Mouse (Mus musculus) heart, adult 2 months (tissue): ENCODE measurements around the gene Ncan. TPM values are rescaled to one million over a fixed set of nuclear protein-coding genes. Genes with fewer than 3 reads are reported as not detected.

Experiments used
- DNase-seq, 2 experiments: peaks; one replicate each; pipeline ENCODE4 v3.0.0; 2021
- H3K27ac ChIP-seq: fragments of 200-600 bp; 2 replicates; pipeline ENCODE4 v1.8.1; 2022
- H3K27me3 ChIP-seq: fragments of 200-500 bp; 2 replicates; pipeline ENCODE4 v1.6.1; 2012; ENCODE audit warnings: mild to moderate bottlenecking, low read length, inconsistent platforms, mixed read lengths; ENCODE audit not compliant: control insufficient read depth, insufficient read depth
- H3K36me3 ChIP-seq: fragments of 200-500 bp; 2 replicates; pipeline ENCODE4 v1.6.1; 2012; ENCODE audit warnings: low read length, inconsistent platforms; ENCODE audit not compliant: control insufficient read depth, insufficient read depth
- H3K4me1 ChIP-seq: fragments of 200-500 bp; 2 replicates; pipeline ENCODE4 v1.6.1; 2011; ENCODE audit warnings: low read length; ENCODE audit not compliant: control insufficient read depth, insufficient read depth
- H3K4me3 ChIP-seq: fragments of 200-600 bp; 2 replicates; pipeline ENCODE4 v1.8.1; 2022
- H3K79me2 ChIP-seq: fragments of 200-500 bp; replicated peaks from 2 replicates; pipeline ENCODE4 v1.6.1; 2012; ENCODE audit warnings: mild to moderate bottlenecking, inconsistent platforms, low read length, moderate library complexity, mixed read lengths; ENCODE audit not compliant: control insufficient read depth, insufficient read depth
- H3K9ac ChIP-seq: fragments of 200-500 bp; 2 replicates; pipeline ENCODE4 v1.6.1; 2012; ENCODE audit warnings: low read depth, mild to moderate bottlenecking, control low read depth, inconsistent platforms, low read length, mixed read lengths
- CTCF ChIP-seq: fragments of 200-600 bp; IDR thresholded peaks from 2 replicates; pipeline ENCODE4 v1.8.1; 2022; ENCODE audit warnings: antibody characterized with exemption, mild to moderate bottlenecking, moderate library complexity
- EP300 ChIP-seq: fragments of 200-500 bp; IDR thresholded peaks from 2 replicates; pipeline ENCODE4 v1.6.1; 2011; ENCODE audit warnings: low read depth, low read length, control low read depth; ENCODE audit not compliant: insufficient read depth
- POLR2A ChIP-seq: fragments of 200-500 bp; IDR thresholded peaks from 2 replicates; pipeline ENCODE4 v1.6.1; 2011; ENCODE audit warnings: mild to moderate bottlenecking, low read depth, low read length, control low read depth; ENCODE audit not compliant: insufficient read depth
- WGBS: fragments of 180-500 bp; shearing (Covaris S2); methylation state at CpG from one replicate; pipeline ENCODE4 v1.1.7; 2018; 5-methylcytosine and 5-hydroxymethylcytosine counted together
- intact Hi-C: fragments of 180-260 bp; cut with DNase I; formaldehyde crosslinking; loops from one replicate; pipeline ENCODE4 v1.15.1; 2025
- polyA plus RNA-seq: library from polyadenylated mRNA; depleted of rRNA; stranded (reverse); fragments of >200 nt; gene quantifications from 2 replicates; pipeline ENCODE4 v1.2.3, GENCODE M21; 2012
- total RNA-seq, 2 experiments: library from RNA; stranded (reverse); gene quantifications; 2 replicates each; pipeline ENCODE4 v1.2.3; 2021

The Ncan gene
- total and polyA plus RNA-seq, 3 experiments, result 0.02 to 0.08 TPM; not detected in 1

DNA sequence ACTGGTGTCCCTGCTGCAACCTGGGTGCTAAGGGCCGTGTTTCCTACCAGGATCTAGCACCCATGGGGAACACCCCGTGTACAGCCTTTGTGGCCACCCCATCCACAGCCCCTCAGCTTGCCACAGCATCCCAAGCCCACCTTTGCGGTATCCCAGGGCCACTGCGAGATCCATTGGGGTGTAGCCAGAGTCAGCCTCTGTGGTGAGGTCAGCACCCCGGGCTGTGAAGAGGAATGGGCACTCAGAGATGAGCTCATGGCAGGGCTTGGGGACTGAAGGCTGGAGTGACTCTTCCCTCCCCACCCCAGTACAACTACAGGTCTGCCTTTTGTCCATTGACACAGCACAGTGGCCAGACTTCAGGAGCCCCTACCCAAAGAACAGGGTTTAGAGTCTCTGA lies 13.4 kb upstream of the Ncan start:
- 88% methylated on average over 5 of the region's 5 CpGs for WGBS

DNA sequence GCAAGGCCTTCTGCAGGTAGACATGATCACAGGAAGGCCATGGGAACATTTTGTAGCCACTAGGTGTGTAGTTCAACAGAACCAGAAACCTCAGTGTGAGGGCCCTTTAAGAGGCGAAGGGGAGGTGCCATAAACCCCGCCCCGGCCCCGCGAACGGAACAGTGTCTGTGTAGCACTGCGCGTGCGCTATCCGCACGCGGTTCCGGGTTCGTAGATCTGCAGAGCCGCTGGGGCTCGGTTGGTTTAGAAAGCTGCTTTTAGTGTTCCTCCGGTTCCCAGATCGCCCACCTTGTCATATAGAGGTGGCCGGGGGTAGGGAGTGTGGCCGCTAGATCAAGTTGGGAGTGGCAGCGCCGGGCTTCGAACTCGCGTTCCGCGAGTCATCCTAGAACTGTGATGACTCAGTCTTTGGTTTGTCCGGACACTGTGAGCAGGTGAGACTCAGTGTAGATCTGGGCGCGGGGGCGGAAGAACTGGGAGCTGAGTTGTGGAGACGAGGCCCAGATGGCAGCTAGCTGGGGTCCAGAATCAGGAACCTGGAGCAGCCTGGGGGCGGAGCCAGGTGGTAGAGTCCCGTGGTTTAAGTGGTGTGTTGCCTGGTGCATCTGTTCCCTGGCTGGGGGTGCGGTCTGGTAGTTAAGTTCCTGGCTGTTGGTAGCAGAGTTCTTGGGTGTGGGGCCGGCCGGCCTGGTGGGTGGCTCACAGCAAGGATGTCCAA lies 10.7 kb upstream of the Ncan start, which contains the start of gene Nr2c2ap:
Gene Nr2c2ap (plus strand): TSS at position 168 of the 718 bp plus-strand sequence.
- peak; percentile 30 for TF ChIP-seq CTCF
- TF ChIP-seq POLR2A, result peak; percentile 74
- TF ChIP-seq EP300, result 0 out of 2 replicates have a peak, but pooled peaks have one; percentile 38
- H3K4me3 ChIP-seq, result peak within 1 kb of the TSS; percentile 89
- no peaks in the 10 kb centered on the region for H3K79me2 ChIP-seq
- 2% methylated on average over 37 of the region's 37 CpGs for WGBS
- no peaks in the 10 kb centered on the region for H3K27me3 ChIP-seq
- H3K36me3 ChIP-seq, result no peaks in the 10 kb centered on the region
- intact Hi-C loops, result loop anchor here (1.0 to 5.0 kb wide), 2 partner anchors 8 to 134 kb away; partner anchors contain the start of genes Borcs8, Gatad2a, Mef2b and Rfxank
- peak; percentile 89 for DNase-seq
- H3K4me1 ChIP-seq, result peaks cover 9% of the 10 kb centered on the region
- H3K9ac ChIP-seq, result peak within 1 kb of the TSS; percentile 55
- peak within 1 kb of the TSS; percentile 72 for H3K27ac ChIP-seq

More for the DNA sequence above, 13.4 kb upstream of the Ncan start:
- Histone ChIP-seq H3K27ac (no peak overlapping the region), H3K36me3 (no peaks in the 10 kb centered on the region), H3K4me3 (no peak overlapping the region), H3K27me3 (no peaks in the 10 kb centered on the region), H3K9ac (no peak overlapping the region), H3K4me1 (peaks cover 11% of the 10 kb centered on the region), H3K79me2 (no peaks in the 10 kb centered on the region)
- TF ChIP-seq POLR2A (no peak), EP300 (no peak), CTCF (no peak)
- no peak for DNase-seq
- intact Hi-C loops, result loop anchor here (5.0 kb wide), 1 partner anchor 137 kb away; the partner anchor contains the start of gene Gatad2a

DNA sequence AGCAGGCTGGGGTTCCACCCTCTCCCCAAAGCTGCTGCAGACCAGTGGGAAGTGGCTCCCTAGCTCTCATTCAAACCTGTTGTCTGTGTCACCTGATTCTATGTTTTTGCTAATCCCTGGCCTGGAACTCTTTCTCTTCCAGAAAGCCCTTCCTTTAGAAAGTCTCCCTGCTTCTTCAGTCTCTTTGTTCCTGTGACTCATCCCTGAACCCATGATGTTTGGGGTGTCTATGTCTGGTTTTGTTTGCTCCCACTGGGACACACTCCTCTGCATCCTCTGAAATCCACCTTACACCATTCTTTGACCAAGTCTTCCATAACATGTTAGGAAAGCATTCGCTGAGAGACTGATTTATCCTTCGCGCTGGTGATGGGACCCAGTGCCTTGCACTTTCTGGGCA lies 9.4 kb upstream of the Ncan start:
- Histone ChIP-seq H3K9ac (no peak overlapping the region), H3K27ac (peak overlapping the region; percentile 68), H3K79me2 (no peaks in the 10 kb centered on the region), H3K36me3 (no peaks in the 10 kb centered on the region), H3K4me1 (peaks cover 9% of the 10 kb centered on the region), H3K4me3 (no peak overlapping the region), H3K27me3 (no peaks in the 10 kb centered on the region)
- WGBS, result 88% methylated on average over 3 of the region's 3 CpGs
- intact Hi-C loops, result loop anchor here (5.0 kb wide), 1 partner anchor 133 kb away; the partner anchor contains the start of gene Gatad2a
- no peak for DNase-seq
- TF ChIP-seq POLR2A (no peak), CTCF (no peak), EP300 (no peak)

DNA sequence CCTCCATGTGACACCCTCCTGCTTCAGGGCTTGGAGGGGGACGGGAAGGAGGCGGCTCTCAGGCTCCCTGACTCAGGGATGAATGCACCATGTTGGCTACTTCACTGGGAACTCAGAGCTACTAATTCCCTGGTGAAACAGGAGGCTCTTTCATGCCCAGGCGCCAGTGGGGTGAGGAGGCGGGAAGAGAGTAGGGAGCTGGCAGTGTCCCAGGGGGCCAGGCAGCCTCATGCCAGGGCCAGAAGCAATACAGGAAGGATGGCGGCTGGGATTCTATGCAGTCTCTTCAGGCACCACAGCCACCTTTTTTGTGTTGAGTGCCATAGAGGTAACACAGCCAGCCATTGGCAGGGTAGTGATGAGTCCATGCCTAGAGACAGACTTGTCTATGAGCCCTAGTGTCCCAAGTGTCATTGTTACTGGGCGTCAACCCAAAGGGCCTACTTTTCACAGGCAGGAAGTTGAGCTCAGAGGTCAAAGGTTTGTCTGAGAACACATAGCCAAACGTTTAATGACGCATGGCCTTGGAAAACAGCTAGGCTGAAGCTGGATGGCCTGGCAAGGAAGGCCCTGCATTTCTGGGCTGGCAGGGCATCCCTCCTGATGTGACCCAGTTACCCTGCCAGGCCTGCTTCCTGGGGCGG lies 8.8 kb upstream of the Ncan start:
- no peak for TF ChIP-seq CTCF
- TF ChIP-seq POLR2A, result no peak
- no peak for TF ChIP-seq EP300
- peaks cover 9% of the 10 kb centered on the region for H3K4me1 ChIP-seq
- H3K36me3 ChIP-seq, result no peaks in the 10 kb centered on the region

DNA sequence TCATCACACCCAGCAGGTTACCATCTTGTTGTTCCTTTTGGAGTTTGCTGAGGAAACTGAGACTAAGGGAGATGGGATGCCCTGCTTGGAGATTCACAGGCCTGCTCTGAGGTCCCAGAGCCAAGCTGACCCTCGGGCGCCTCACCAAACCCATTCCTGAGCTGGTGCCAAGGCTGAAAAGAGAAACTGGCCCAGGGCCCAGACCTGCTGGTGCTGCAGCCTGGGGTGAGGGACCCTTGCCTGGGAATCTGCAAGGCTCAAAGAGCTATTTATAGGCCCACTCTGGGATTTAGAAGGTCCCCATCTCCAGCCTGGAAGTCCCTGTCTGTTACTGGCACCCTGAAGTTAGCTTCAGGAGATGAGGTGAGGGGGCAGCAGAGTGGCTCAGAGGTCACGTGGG lies 7.8 kb upstream of the Ncan start:
- intact Hi-C loops, result no loop called here
- Histone ChIP-seq H3K4me3 (no peak overlapping the region), H3K36me3 (no peaks in the 10 kb centered on the region), H3K4me1 (peaks cover 9% of the 10 kb centered on the region), H3K9ac (no peak overlapping the region), H3K27me3 (no peaks in the 10 kb centered on the region), H3K79me2 (no peaks in the 10 kb centered on the region), H3K27ac (peak overlapping the region; percentile 68)
- peak; percentile 76 to 84 for DNase-seq
- TF ChIP-seq POLR2A (no peak), EP300 (no peak)
- 55% methylated on average over 3 of the region's 3 CpGs for WGBS

More for the DNA sequence above, 8.8 kb upstream of the Ncan start:
- H3K27me3 ChIP-seq, result no peaks in the 10 kb centered on the region
- DNase-seq, result peak; percentile 40 to 58
- intact Hi-C loops, result no loop called here
- peak overlapping the region; percentile 68 for H3K27ac ChIP-seq
- H3K9ac ChIP-seq, result no peak overlapping the region
- WGBS, result 40% methylated on average over 9 of the region's 9 CpGs
- no peak overlapping the region for H3K4me3 ChIP-seq
- H3K79me2 ChIP-seq, result no peaks in the 10 kb centered on the region

DNA sequence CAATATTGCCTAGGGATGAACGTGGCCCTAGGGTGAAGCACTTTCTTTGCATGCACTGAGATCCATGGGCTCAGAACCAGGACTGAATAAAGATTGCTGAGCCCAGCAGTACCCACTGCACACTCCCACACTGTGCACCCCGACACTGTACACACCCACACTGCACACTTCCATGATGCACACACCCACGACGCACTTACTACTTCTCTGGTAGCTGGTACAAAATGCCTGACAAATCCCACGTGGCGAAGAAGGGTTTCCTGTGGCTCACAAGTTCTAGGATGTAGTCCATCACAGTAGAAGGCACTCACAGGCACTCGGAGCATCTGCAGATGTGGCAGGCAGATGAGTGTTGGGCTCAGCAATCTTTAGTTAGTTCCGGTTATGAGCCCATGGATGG lies 4.3 kb upstream of the Ncan start:
- Histone ChIP-seq H3K4me1 (peaks cover 6% of the 10 kb centered on the region), H3K27ac (no peak overlapping the region), H3K79me2 (no peaks in the 10 kb centered on the region), H3K36me3 (no peaks in the 10 kb centered on the region), H3K9ac (no peak overlapping the region), H3K27me3 (no peaks in the 10 kb centered on the region; the same call in 1 of the 2 replicates), H3K4me3 (no peak overlapping the region)
- intact Hi-C loops, result loop anchor here (5.0 kb wide), 1 partner anchor 208 kb away; no protein-coding TSS in a partner anchor
- no peak for DNase-seq
- 59% methylated on average over 8 of the region's 8 CpGs for WGBS
- TF ChIP-seq POLR2A (no peak), EP300 (no peak), CTCF (no peak)
